Mouse (Mus musculus): ENCODE results near the gene Smpdl3a. TPM values are rescaled to one million over a fixed set of nuclear protein-coding genes. Genes with fewer than 3 reads are reported as not detected.

The Smpdl3a gene
- polyA plus RNA-seq, 1 experiment from 2014 or later = 41.2 TPM

GRCm38 (mm10) chr10:57812161-57812856 lies 18.2 kb downstream of the Smpdl3a start:
- ATAC-seq (replicated peaks; ENCODE audit: extremely low read depth, insufficient read depth, low FRiP score) = no peak
- H3K4me2 ChIP-seq (ENCODE audit: low read depth, low read length) = no peak overlapping the region
- WGBS = 76% methylated on average over 5 of the region's 5 CpGs
- no peaks in the 10 kb centered on the region for H3K9me3 ChIP-seq (replicated peaks; ENCODE audit: control insufficient read depth, low read length)
- H3K4me1 ChIP-seq (ENCODE audit: control insufficient read depth, insufficient read depth, low read length) = no peaks in the 10 kb centered on the region
- peaks cover 12% of the 10 kb centered on the region; the same call in 1 of the 2 replicates for H3K36me3 ChIP-seq (ENCODE audit: control insufficient read depth, insufficient read depth)
- no peaks in the 10 kb centered on the region for H3K27me3 ChIP-seq (ENCODE audit: control insufficient read depth, insufficient read depth, low read length)
- no peak overlapping the region for H3K27ac ChIP-seq (ENCODE audit: low read length)
- H3K4me3 ChIP-seq (ENCODE audit: low read length) = no peak overlapping the region
- H3K9ac ChIP-seq (ENCODE audit: low read length) = no peak overlapping the region

DNA sequence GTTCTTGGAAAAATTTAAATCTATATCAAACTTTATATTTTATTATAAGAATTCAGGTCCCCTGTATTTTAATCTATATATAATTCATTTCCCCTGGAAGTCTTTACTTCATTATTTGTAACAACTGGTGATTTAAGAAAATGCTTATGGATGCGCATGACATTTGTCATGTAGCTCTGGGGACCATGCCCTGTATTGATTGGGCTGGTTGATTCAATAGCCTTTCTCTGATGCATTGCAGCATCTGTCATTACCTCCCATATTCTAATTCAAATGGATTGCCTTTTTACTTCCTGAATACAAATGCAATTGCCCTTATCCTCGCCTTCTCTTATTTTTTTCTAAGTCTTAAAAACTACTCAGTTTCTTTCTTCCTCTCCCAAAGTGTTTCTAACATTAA lies 20.2 kb downstream of the Smpdl3a start:
- no peak for ATAC-seq (replicated peaks; ENCODE audit: extremely low read depth, insufficient read depth, low FRiP score)
- H3K4me2 ChIP-seq (ENCODE audit: low read depth, low read length) = no peak overlapping the region
- H3K36me3 ChIP-seq (ENCODE audit: control insufficient read depth, insufficient read depth) = peaks cover 6% of the 10 kb centered on the region; the same call in 1 of the 2 replicates
- WGBS = 76% methylated on average over 2 of the region's 2 CpGs
- H3K9me3 ChIP-seq (replicated peaks; ENCODE audit: control insufficient read depth, low read length) = no peaks in the 10 kb centered on the region
- no peak overlapping the region for H3K9ac ChIP-seq (ENCODE audit: low read length)
- no peak overlapping the region for H3K4me3 ChIP-seq (ENCODE audit: low read length)
- H3K27ac ChIP-seq (ENCODE audit: low read length) = no peak overlapping the region
- no peaks in the 10 kb centered on the region for H3K27me3 ChIP-seq (ENCODE audit: control insufficient read depth, insufficient read depth, low read length)
- H3K4me1 ChIP-seq (ENCODE audit: control insufficient read depth, insufficient read depth, low read length) = no peaks in the 10 kb centered on the region

DNA sequence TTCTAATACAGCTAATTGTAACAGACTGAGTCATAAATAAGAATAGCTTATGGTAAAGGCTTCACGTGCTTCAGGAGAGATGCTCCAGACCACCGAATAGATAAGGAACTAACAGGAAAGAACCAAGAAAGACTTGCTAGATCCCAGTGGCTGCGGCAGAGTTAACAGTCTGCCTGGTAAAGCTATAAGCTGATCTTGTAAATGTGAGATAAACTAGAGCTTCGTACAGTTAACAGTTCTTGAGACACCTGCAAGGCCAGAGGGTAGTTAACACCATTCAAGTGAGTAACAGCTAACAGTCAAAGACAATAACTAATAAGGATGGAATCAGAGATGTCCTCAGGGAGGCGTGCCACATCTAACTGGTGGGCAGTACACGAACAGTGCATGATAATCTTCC lies 21.7 kb downstream of the Smpdl3a start:
- no peak for ATAC-seq (replicated peaks; ENCODE audit: extremely low read depth, insufficient read depth, low FRiP score)
- 62% methylated on average over 6 of the region's 6 CpGs for WGBS
- Histone ChIP-seq H3K9ac (ENCODE audit: low read length) (no peak overlapping the region), H3K36me3 (ENCODE audit: control insufficient read depth, insufficient read depth) (peaks cover 5% of the 10 kb centered on the region; the same call in 1 of the 2 replicates), H3K4me1 (ENCODE audit: control insufficient read depth, insufficient read depth, low read length) (no peaks in the 10 kb centered on the region), H3K4me3 (ENCODE audit: low read length) (no peak overlapping the region), H3K27me3 (ENCODE audit: control insufficient read depth, insufficient read depth, low read length) (no peaks in the 10 kb centered on the region), H3K9me3 (replicated peaks; ENCODE audit: control insufficient read depth, low read length) (no peaks in the 10 kb centered on the region), H3K4me2 (ENCODE audit: low read depth, low read length) (no peak overlapping the region), H3K27ac (ENCODE audit: low read length) (no peak overlapping the region)

- no peak overlapping the region for H3K9ac ChIP-seq (ENCODE audit: low read length)
- H3K4me1 ChIP-seq (ENCODE audit: control insufficient read depth, insufficient read depth, low read length) = no peaks in the 10 kb centered on the region
- no peak overlapping the region for H3K4me3 ChIP-seq (ENCODE audit: low read length)
- H3K27ac ChIP-seq (ENCODE audit: low read length) = no peak overlapping the region
- ATAC-seq (replicated peaks; ENCODE audit: extremely low read depth, insufficient read depth, low FRiP score) = no peak
- H3K36me3 ChIP-seq (ENCODE audit: control insufficient read depth, insufficient read depth) = no peaks in the 10 kb centered on the region
- no peak overlapping the region for H3K4me2 ChIP-seq (ENCODE audit: low read depth, low read length)
- no peaks in the 10 kb centered on the region for H3K9me3 ChIP-seq (replicated peaks; ENCODE audit: control insufficient read depth, low read length)
- WGBS = 95% methylated on average over 2 of the region's 2 CpGs
- no peaks in the 10 kb centered on the region for H3K27me3 ChIP-seq (ENCODE audit: control insufficient read depth, insufficient read depth, low read length)
These were observed 25.1 kb downstream of the Smpdl3a start for GRCm38 (mm10) chr10:57819209-57819608.

DNA sequence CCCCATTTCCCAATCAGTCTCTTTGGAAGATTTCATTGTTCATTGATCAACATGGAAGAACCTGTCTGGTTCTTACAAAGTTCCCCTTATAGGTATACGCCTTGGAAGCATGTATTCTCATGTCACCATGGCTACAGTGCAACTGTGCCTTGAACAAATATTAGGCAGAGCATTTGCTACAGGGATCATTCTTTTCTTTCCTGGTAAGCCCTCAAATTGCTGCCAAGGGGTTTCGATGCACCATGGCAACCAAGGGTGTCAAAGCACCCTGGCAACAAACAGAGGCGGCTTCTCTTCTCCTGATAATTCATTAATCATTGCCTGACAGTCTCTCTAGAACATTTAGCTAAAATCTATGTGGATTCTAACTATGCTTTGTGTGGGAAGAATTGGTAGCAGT lies 28.3 kb downstream of the Smpdl3a start:
- Histone ChIP-seq H3K27ac (ENCODE audit: low read length) (no peak overlapping the region), H3K27me3 (ENCODE audit: control insufficient read depth, insufficient read depth, low read length) (no peaks in the 10 kb centered on the region), H3K4me3 (ENCODE audit: low read length) (no peak overlapping the region), H3K36me3 (ENCODE audit: control insufficient read depth, insufficient read depth) (no peaks in the 10 kb centered on the region), H3K4me1 (ENCODE audit: control insufficient read depth, insufficient read depth, low read length) (no peaks in the 10 kb centered on the region), H3K9me3 (replicated peaks; ENCODE audit: control insufficient read depth, low read length) (no peaks in the 10 kb centered on the region), H3K4me2 (ENCODE audit: low read depth, low read length) (no peak overlapping the region), H3K9ac (ENCODE audit: low read length) (no peak overlapping the region)
- no peak for ATAC-seq (replicated peaks; ENCODE audit: extremely low read depth, insufficient read depth, low FRiP score)
- 58% methylated on average over 3 of the region's 3 CpGs for WGBS

GRCm38 (mm10) chr10:57828649-57829048 lies 34.5 kb downstream of the Smpdl3a start:
- 69% methylated on average over 5 of the region's 5 CpGs for WGBS

DNA sequence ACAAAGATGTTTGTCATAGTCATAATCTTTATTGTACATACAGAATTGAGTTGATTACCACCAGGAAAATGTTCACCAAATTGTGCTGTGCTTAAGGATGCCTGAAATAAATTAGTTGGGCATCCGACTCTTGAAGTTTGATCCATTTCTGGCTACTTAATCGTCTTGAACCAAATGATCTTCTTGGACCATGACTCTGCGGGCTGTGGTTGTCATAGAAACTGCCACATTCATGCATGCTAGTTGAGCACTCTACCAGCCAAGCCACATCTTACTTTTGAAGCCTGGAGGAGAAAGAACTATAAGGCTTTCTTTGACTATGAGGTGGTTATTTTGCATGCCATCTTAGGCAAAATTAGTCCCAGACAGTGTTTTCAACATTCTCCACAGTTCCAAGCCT lies 35.5 kb downstream of the Smpdl3a start:
- Histone ChIP-seq H3K27ac (ENCODE audit: low read length) (no peak overlapping the region), H3K36me3 (ENCODE audit: control insufficient read depth, insufficient read depth) (no peaks in the 10 kb centered on the region), H3K9ac (ENCODE audit: low read length) (no peak overlapping the region), H3K4me2 (ENCODE audit: low read depth, low read length) (no peak overlapping the region), H3K4me3 (ENCODE audit: low read length) (no peak overlapping the region), H3K9me3 (replicated peaks; ENCODE audit: control insufficient read depth, low read length) (no peaks in the 10 kb centered on the region), H3K27me3 (ENCODE audit: control insufficient read depth, insufficient read depth, low read length) (no peaks in the 10 kb centered on the region), H3K4me1 (ENCODE audit: control insufficient read depth, insufficient read depth, low read length) (no peaks in the 10 kb centered on the region)
- no peak for ATAC-seq (replicated peaks; ENCODE audit: extremely low read depth, insufficient read depth, low FRiP score)
- 77% methylated on average over 3 of the region's 3 CpGs for WGBS

More at GRCm38 (mm10) chr10:57828649-57829048, 34.5 kb downstream of the Smpdl3a start:
- Histone ChIP-seq H3K9ac (ENCODE audit: low read length) (no peak overlapping the region), H3K4me2 (ENCODE audit: low read depth, low read length) (no peak overlapping the region), H3K4me3 (ENCODE audit: low read length) (no peak overlapping the region), H3K27ac (ENCODE audit: low read length) (no peak overlapping the region), H3K4me1 (ENCODE audit: control insufficient read depth, insufficient read depth, low read length) (no peaks in the 10 kb centered on the region), H3K36me3 (ENCODE audit: control insufficient read depth, insufficient read depth) (no peaks in the 10 kb centered on the region), H3K27me3 (ENCODE audit: control insufficient read depth, insufficient read depth, low read length) (no peaks in the 10 kb centered on the region), H3K9me3 (replicated peaks; ENCODE audit: control insufficient read depth, low read length) (no peaks in the 10 kb centered on the region)
- no peak for ATAC-seq (replicated peaks; ENCODE audit: extremely low read depth, insufficient read depth, low FRiP score)

GRCm38 (mm10) chr10:57835094-57835493 lies 41.0 kb downstream of the Smpdl3a start:
- Histone ChIP-seq H3K9ac (ENCODE audit: low read length) (no peak overlapping the region), H3K4me3 (ENCODE audit: low read length) (no peak overlapping the region), H3K27ac (ENCODE audit: low read length) (no peak overlapping the region), H3K36me3 (ENCODE audit: control insufficient read depth, insufficient read depth) (no peaks in the 10 kb centered on the region), H3K27me3 (ENCODE audit: control insufficient read depth, insufficient read depth, low read length) (no peaks in the 10 kb centered on the region), H3K4me2 (ENCODE audit: low read depth, low read length) (no peak overlapping the region), H3K4me1 (ENCODE audit: control insufficient read depth, insufficient read depth, low read length) (no peaks in the 10 kb centered on the region), H3K9me3 (replicated peaks; ENCODE audit: control insufficient read depth, low read length) (no peaks in the 10 kb centered on the region)
- 87% methylated on average over 1 of the region's 1 CpGs for whole genome bisulfite sequencing
- no peak for ATAC-seq (replicated peaks; ENCODE audit: extremely low read depth, insufficient read depth, low FRiP score)

DNA sequence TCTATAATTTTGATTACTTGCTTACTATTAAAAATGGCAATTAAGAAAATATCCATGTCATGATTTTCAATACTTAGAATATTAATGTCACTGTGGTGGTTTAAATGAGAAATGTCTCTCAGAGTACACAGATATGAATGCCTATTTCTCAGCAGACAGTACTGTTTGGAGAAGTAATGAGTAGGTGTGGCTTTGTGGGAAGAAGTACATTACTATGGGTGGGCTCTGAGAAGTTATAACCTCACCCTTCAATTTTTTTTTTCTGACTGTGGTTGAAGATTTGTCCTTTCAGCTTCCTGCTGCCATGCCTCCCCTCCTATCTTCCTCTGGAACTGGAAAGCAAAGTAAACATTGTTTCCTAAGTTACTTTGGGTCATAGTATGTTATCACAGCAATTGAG lies 41.8 kb downstream of the Smpdl3a start:
- no peaks in the 10 kb centered on the region for H3K9me3 ChIP-seq (replicated peaks; ENCODE audit: control insufficient read depth, low read length)
- H3K4me3 ChIP-seq (ENCODE audit: low read length) = no peak overlapping the region
- H3K36me3 ChIP-seq (ENCODE audit: control insufficient read depth, insufficient read depth) = no peaks in the 10 kb centered on the region
- no peak overlapping the region for H3K4me2 ChIP-seq (ENCODE audit: low read depth, low read length)
- no peak overlapping the region for H3K9ac ChIP-seq (ENCODE audit: low read length)
- no peak for ATAC-seq (replicated peaks; ENCODE audit: extremely low read depth, insufficient read depth, low FRiP score)
- no peak overlapping the region for H3K27ac ChIP-seq (ENCODE audit: low read length)
- no peaks in the 10 kb centered on the region for H3K4me1 ChIP-seq (ENCODE audit: control insufficient read depth, insufficient read depth, low read length)
- H3K27me3 ChIP-seq (ENCODE audit: control insufficient read depth, insufficient read depth, low read length) = no peaks in the 10 kb centered on the region

Measured in heart, embryonic 16.5 days (tissue).